Mouse (Mus musculus): ENCODE measurements at regions not wholly inside any gene's neighbourhood (a gene's known extent, or its start where the extent isn't known, plus 50 kb on each side); places are given as distances from the start of the nearest gene placed in this dataset.

GRCm38 (mm10) chr6:31897001-31897400 lies 153.0 kb upstream of the 1700012A03Rik start:
- TF ChIP-seq CTCF (IDR thresholded peaks at IDR 0.05; ENCODE audit: borderline replicate concordance, control insufficient read depth, extremely low read depth, insufficient read depth, low read length, poor library complexity) (no peak), POLR2A (IDR thresholded peaks at IDR 0.05; ENCODE audit: control insufficient read depth, extremely low read depth, insufficient read depth, low read length, poor library complexity) (no peak)
